Mouse (Mus musculus): ENCODE measurements at regions not wholly inside any gene's neighbourhood (a gene's known extent, or its start where the extent isn't known, plus 50 kb on each side); places are given as distances from the start of the nearest gene placed in this dataset.

GRCm38 (mm10) chr4:150726136-150726480 lies 74.1 kb upstream of the Slc45a1 start:
- no peak for DNase-seq (ENCODE audit: low spot score)

- no peak for DNase-seq (ENCODE audit: low spot score)
These were observed 73.6 kb upstream of the Slc45a1 start for GRCm38 (mm10) chr4:150725443-150726135.

GRCm38 (mm10) chr4:150724823-150725222 lies 72.8 kb upstream of the Slc45a1 start:
- no peak for DNase-seq (ENCODE audit: low spot score)

GRCm38 (mm10) chr4:150721619-150722283 lies 69.8 kb upstream of the Slc45a1 start:
- no peak for DNase-seq (ENCODE audit: low spot score)

- no peak for DNase-seq (ENCODE audit: low spot score)
These were observed 65.9 kb upstream of the Slc45a1 start for GRCm38 (mm10) chr4:150717866-150718265.

- no peak for DNase-seq (ENCODE audit: low spot score)
These were observed 63.1 kb upstream of the Slc45a1 start for GRCm38 (mm10) chr4:150715051-150715450.

- DNase-seq (ENCODE audit: low spot score) = no peak
These were observed 61.3 kb upstream of the Slc45a1 start for GRCm38 (mm10) chr4:150713291-150713690.

GRCm38 (mm10) chr4:150712856-150713255 lies 60.9 kb upstream of the Slc45a1 start:
- DNase-seq (ENCODE audit: low spot score) = no peak

GRCm38 (mm10) chr4:150711646-150712045 lies 59.7 kb upstream of the Slc45a1 start:
- DNase-seq (ENCODE audit: low spot score) = no peak

- DNase-seq (ENCODE audit: low spot score) = no peak
These were observed 57.6 kb upstream of the Slc45a1 start for GRCm38 (mm10) chr4:150709391-150710130.

- peak; percentile 32 for DNase-seq (ENCODE audit: low spot score)
These were observed 56.6 kb upstream of the Slc45a1 start for GRCm38 (mm10) chr4:150708572-150708984.

- DNase-seq (ENCODE audit: low spot score) = no peak
These were observed 56.0 kb upstream of the Slc45a1 start for GRCm38 (mm10) chr4:150707725-150708571.

GRCm38 (mm10) chr4:150706793-150707724 lies 55.1 kb upstream of the Slc45a1 start:
- DNase-seq (ENCODE audit: low spot score) = no peak

GRCm38 (mm10) chr4:150706291-150706690 lies 54.3 kb upstream of the Slc45a1 start:
- DNase-seq (ENCODE audit: low spot score) = no peak

GRCm38 (mm10) chr4:150703266-150703665 lies 51.3 kb upstream of the Slc45a1 start:
- DNase-seq (ENCODE audit: low spot score) = no peak

All from thymus, postnatal 0 days (tissue).